Mouse (Mus musculus): ENCODE measurements at regions not wholly inside any gene's neighbourhood (a gene's known extent, or its start where the extent isn't known, plus 50 kb on each side); places are given as distances from the start of the nearest gene placed in this dataset.

GRCm38 (mm10) chr12:107230097-107230496 lies 258.3 kb upstream of the 3110018I06Rik start:
- TF ChIP-seq POLR2A (IDR thresholded peaks at IDR 0.05; ENCODE audit: control insufficient read depth, low read depth, low read length), result no peak
- TF ChIP-seq CTCF (IDR thresholded peaks at IDR 0.05; ENCODE audit: control insufficient read depth, insufficient read depth, insufficient replicate concordance, low read depth, low read length), result no peak

Measured in testis, adult 2 months (tissue).